Mouse (Mus musculus): ENCODE measurements around the gene Kif28. TPM values are rescaled to one million over a fixed set of nuclear protein-coding genes. Genes with fewer than 3 reads are reported as not detected.
"Not testable (repeated sequence)": the region's sequence is repeated elsewhere in the genome, so short reads cannot be mapped to it uniquely, and the experiment has no call there.

Kif28 gene
- polyA plus RNA-seq, 1 experiment from 2014 or later: not detected

DNA sequence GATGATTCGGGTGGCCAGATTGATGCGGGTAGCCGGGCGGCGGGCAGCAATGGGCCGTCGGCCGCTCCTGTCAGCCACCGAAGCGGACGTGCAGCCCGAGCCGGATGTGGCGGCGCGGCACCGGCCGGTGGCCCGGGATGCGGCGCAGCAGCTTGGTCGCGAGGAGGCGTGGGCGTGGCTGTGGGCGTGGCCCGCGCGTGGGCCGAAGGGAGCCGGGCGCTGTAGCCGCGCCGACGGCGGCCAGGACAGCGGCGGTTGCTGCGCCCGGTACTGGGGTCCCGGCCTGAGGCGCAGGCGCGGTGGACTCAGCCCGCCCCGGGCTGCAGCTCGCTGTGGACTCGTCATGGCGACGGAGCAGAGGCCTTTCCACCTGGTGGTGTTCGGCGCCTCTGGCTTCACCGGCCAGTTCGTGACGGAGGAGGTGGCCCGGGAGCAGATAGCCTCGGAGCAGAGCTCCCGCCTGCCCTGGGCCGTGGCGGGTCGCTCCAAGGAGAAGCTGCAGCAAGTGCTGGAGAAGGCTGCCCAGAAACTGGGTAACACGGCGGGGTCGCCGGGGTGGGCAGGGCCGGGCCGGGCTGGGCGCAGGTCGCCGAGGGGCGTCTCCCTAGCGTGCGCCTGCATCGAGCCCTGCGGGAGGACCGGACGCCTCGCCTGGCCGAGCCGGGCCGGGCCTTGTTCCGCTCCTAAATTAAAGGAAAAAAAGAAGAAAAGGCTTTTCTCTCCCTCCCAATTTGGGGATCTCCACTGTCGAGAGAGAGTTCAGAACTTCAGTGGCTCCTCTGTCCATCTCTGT, 76.9 kb downstream of the Kif28 start, which contains the start of gene Sccpdh:
Gene Sccpdh, plus strand, starts transcription at position 198 of the 793 bp plus-strand sequence.
- Histone ChIP-seq H3K27me3 (no peaks in the 10 kb centered on the region), H3K4me1 (peaks cover 13% of the 10 kb centered on the region), H3K36me3 (peaks cover 22% of the 10 kb centered on the region), H3K27ac (peak within 1 kb of the TSS; percentile 81), H3K4me3 (peak within 1 kb of the TSS; percentile 85), H3K4me2 (replicated peaks) (peak within 1 kb of the TSS; percentile 78), H3K9me3 (no peaks in the 10 kb centered on the region), H3K9ac (peak within 1 kb of the TSS; percentile 90)
- under 1% methylated on average over 80 of the region's 84 CpGs for WGBS
- peak; percentile 98 for ATAC-seq (ENCODE audit: low FRiP score, low read depth)

DNA sequence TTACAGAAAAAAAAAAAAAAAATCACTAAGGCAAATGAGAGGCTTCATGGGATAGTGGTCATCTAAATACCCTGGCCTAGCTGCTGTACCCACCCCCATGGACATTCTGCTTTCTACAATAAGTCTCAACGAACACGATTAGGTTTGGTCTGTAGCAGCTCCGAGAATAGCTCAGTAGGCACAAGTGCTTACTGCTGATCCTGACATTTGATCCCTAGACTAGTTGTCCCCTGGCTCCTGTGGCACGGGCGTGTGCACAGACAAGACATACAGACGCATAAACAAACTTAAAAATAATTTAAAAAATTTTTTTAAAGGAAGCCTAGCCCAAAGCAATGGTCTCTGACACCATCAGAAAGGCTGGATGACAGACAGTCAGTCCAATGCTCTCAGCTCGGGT, 77.6 kb downstream of the Kif28 start:
- H3K27ac ChIP-seq: peak overlapping the region; percentile 81
- peak overlapping the region; percentile 78 for H3K4me2 ChIP-seq (replicated peaks)
- H3K36me3 ChIP-seq: peaks cover 16% of the 10 kb centered on the region
- 0 out of 2 replicates have a peak, but pooled peaks have one; percentile 14 for ATAC-seq (ENCODE audit: low FRiP score, low read depth)
- no peaks in the 10 kb centered on the region for H3K27me3 ChIP-seq
- 3% methylated on average over 7 of the region's 7 CpGs for WGBS
- H3K9me3 ChIP-seq: no peaks in the 10 kb centered on the region
- H3K4me3 ChIP-seq: peak overlapping the region; percentile 85
- peak overlapping the region; percentile 90 for H3K9ac ChIP-seq
- H3K4me1 ChIP-seq: peaks cover 13% of the 10 kb centered on the region

DNA sequence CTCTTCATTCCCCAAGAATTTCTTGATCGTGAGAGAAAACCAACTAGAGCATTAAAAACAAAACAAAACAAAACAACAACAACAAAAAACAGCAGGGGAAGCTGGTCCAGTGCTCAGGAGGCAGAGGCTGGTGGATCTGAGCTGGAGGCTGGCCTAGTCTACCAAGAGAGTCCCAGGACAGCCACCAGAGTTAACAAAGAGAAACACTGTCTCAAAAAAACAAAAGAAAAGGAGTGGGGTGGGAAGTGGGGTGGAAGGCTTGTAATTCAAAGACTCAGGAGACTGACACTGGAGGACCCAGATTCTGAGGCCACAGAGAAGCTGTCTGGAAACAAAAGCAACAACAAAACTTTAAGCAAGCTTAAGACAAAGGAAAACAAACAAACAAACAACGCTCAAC, 78.1 kb downstream of the Kif28 start:
- WGBS: 79% methylated on average over 2 of the region's 2 CpGs
- no peaks in the 10 kb centered on the region for H3K27me3 ChIP-seq
- peak overlapping the region; percentile 85; the same call in 1 of the 2 replicates for H3K4me3 ChIP-seq
- H3K36me3 ChIP-seq: peaks cover 11% of the 10 kb centered on the region
- H3K27ac ChIP-seq: no peak overlapping the region
- H3K4me2 ChIP-seq (replicated peaks): peak overlapping the region; percentile 78; the same call in 1 of the 2 replicates
- no peaks in the 10 kb centered on the region for H3K9me3 ChIP-seq
- no peak for ATAC-seq (ENCODE audit: low FRiP score, low read depth)
- H3K4me1 ChIP-seq: peaks cover 13% of the 10 kb centered on the region
- H3K9ac ChIP-seq: no peak overlapping the region

DNA sequence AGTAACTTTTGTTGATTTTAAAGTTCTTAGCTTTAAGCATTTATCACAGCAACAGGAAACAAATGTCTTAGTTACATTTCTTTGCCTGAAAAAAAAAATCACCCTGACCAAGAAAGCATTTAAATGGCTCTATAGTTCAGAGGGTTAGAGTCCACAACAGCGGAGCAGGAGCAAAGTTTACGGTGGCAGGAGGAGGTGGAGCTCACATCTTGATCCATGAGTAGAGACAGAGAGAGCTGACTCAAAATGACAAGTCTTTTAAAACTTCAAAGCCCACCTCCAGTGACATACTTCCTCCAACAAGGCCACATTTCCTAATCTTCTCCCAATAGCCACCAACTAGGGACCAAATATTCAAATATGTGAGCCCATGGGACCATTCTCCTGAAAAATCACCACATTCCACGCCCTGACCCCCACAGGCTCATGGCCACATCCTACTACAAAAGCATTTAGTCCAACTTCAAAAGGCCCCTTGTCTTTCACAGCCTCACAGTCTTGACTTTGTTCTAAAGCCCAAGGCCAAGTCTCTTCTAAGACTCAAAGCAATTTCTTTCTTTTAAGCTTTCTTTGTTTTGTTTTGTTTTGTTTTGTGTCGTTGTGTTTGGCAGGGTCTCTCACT, 80.7 kb downstream of the Kif28 start:
- ATAC-seq (ENCODE audit: low FRiP score, low read depth): no peak
- Histone ChIP-seq H3K4me2 (replicated peaks) (no peak overlapping the region), H3K4me1 (peaks cover 7% of the 10 kb centered on the region), H3K4me3 (no peak overlapping the region), H3K27ac (no peak overlapping the region), H3K27me3 (no peaks in the 10 kb centered on the region), H3K9me3 (no peaks in the 10 kb centered on the region), H3K36me3 (no peaks in the 10 kb centered on the region), H3K9ac (no peak overlapping the region)
- WGBS: 73% methylated on average over 4 of the region's 4 CpGs

DNA sequence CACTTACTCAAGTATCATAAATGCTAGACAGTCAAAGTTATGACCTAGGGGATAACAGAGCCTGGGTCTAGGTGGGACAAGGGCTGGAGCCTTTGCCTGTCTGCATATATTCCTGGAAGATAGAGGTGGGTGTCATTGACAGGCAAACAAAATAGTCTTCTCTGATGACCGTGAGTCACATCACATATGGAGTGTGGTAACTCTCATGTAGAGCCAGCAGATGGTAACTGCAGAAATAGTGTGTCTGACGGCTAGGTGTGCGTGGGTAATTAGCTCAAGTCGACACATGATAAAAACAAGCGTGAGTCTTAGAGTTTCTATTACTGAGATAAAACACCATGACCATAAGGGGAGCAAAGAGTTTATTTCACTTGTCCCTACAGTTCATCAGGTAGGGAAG, 82.0 kb downstream of the Kif28 start:
- no peak for ATAC-seq (ENCODE audit: low FRiP score, low read depth)
- Histone ChIP-seq H3K4me2 (replicated peaks) (no peak overlapping the region), H3K4me1 (no peaks in the 10 kb centered on the region; the same call in 1 of the 2 replicates), H3K9me3 (no peaks in the 10 kb centered on the region), H3K27me3 (no peaks in the 10 kb centered on the region), H3K4me3 (no peak overlapping the region), H3K27ac (no peak overlapping the region), H3K9ac (no peak overlapping the region), H3K36me3 (no peaks in the 10 kb centered on the region)
- 85% methylated on average over 5 of the region's 5 CpGs for WGBS

DNA sequence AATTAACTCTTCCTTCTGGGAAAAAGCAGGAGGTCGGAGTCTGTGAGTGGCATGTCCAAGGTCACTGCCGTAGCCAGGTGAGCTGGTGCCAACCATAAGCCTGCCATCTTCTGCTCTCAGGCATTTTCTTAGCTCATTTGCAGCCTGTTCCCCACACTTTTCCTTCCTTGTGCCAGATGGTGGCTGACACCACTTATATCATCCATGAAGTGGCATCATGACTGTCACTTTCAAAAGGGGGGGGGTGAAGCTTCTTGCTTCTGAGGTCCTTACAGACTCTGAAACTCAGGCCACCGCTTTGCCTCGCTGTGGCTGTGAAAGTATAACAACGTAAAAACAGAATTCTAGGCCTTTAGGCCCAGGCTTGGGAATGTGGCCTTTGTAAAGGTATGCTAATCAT, 93.8 kb downstream of the Kif28 start:
- Histone ChIP-seq H3K9ac (no peak overlapping the region), H3K4me2 (replicated peaks) (no peak overlapping the region), H3K4me1 (no peaks in the 10 kb centered on the region), H3K27ac (no peak overlapping the region), H3K4me3 (no peak overlapping the region), H3K36me3 (no peaks in the 10 kb centered on the region), H3K9me3 (no peaks in the 10 kb centered on the region), H3K27me3 (no peaks in the 10 kb centered on the region)
- ATAC-seq (ENCODE audit: low FRiP score, low read depth): no peak
- WGBS: 81% methylated on average over 5 of the region's 5 CpGs

DNA sequence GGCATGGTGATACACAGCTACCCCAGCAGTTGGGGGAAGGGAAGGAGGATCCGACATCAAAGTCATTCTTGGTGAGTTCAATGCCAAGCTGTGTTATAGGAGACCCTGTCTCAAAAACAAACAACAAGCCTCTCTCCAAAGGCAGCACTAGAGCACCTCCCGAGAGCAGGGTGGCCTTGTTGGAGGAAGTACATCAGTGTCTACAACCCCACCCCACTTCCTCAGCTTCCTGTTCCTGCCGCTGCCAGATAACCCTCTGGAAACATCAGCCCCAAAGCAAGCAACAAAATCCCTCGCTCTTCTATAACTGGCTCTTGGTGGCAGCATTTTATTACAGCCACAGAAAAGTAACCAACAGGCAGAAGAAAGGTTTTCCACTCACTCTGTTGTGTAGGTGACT, 94.8 kb downstream of the Kif28 start:
- Histone ChIP-seq H3K27ac (no peak overlapping the region), H3K36me3 (no peaks in the 10 kb centered on the region), H3K9me3 (no peaks in the 10 kb centered on the region), H3K27me3 (no peaks in the 10 kb centered on the region), H3K4me1 (0 out of 2 replicates have a peak, but pooled peaks cover 5% of the 10 kb centered on the region), H3K4me2 (replicated peaks) (no peak overlapping the region), H3K4me3 (no peak overlapping the region), H3K9ac (no peak overlapping the region)
- 76% methylated on average over 4 of the region's 4 CpGs for WGBS
- ATAC-seq (ENCODE audit: low FRiP score, low read depth): no peak

DNA sequence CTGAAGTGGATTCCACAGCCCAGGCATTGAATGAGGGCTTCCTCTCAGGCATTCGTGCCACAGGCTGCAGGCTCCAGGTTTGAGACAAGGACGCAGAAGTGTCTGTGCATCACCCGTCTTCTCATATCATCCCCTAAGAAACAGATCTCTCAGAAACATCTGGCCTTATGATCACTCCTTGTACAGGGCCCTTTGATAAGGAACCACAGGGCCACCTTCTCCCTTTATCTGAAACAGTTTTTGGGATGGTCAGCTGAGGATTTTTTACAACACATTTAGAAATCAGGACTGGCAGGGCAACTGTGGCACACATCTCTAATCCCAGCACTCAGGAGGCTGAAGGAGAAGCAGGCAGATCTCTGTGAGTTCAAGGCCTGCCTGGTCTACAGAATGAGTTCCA, 95.7 kb downstream of the Kif28 start:
- no peak overlapping the region for H3K27ac ChIP-seq
- WGBS: 71% methylated on average over 3 of the region's 3 CpGs
- no peak overlapping the region for H3K9ac ChIP-seq
- ATAC-seq (ENCODE audit: low FRiP score, low read depth): no peak
- H3K4me2 ChIP-seq (replicated peaks): no peak overlapping the region
- no peaks in the 10 kb centered on the region for H3K36me3 ChIP-seq
- no peak overlapping the region for H3K4me3 ChIP-seq
- H3K9me3 ChIP-seq: no peaks in the 10 kb centered on the region
- H3K27me3 ChIP-seq: no peaks in the 10 kb centered on the region
- peaks cover 12% of the 10 kb centered on the region; the same call in 1 of the 2 replicates for H3K4me1 ChIP-seq

DNA sequence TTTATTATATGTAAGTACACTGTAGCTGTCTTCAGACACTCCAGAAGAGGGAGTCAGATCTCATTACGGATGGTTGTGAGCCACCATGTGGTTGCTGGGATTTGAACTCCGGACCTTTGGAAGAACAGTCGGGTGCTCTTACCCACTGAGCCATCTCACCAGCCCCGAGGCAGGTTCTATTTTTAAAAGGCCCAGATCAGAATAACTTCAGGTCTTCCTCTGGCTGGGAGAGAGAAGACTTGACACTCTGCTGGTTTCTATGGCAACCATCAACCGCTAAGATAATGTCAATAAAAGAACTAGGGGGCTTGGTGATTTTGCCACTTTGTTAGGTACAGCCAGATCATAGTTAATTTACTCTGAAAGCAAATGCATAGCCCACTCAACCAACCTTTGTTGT, 96.4 kb downstream of the Kif28 start:
- not testable (repeated sequence) for H3K9me3 ChIP-seq; H3K27ac ChIP-seq; ATAC-seq (ENCODE audit: low FRiP score, low read depth); H3K27me3 ChIP-seq; H3K4me2 ChIP-seq (replicated peaks); H3K9ac ChIP-seq; H3K4me3 ChIP-seq; H3K36me3 ChIP-seq
- WGBS: 87% methylated on average over 5 of the region's 5 CpGs
- peaks cover 16% of the 10 kb centered on the region; the same call in 1 of the 2 replicates for H3K4me1 ChIP-seq

DNA sequence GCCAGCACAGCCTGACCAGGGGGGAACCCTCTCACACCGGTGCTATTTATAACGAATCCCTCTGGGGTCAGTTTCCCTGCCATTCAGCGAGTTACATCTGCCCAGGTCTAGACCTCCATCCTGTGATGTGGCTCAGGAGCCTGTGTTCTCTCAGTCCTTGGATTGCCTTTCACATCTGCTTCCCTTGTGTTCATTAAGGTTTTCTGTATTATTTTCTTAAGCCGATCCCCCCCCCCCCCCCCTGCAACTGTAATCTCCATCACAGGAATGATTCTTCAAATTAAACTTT, 99.1 kb downstream of the Kif28 start:
- WGBS: 19% methylated on average over 4 of the region's 4 CpGs
- Histone ChIP-seq H3K9ac (no peak overlapping the region), H3K27me3 (no peaks in the 10 kb centered on the region), H3K4me3 (peak overlapping the region; percentile 32), H3K27ac (no peak overlapping the region), H3K9me3 (no peaks in the 10 kb centered on the region), H3K4me2 (replicated peaks) (peak overlapping the region; percentile 58), H3K36me3 (no peaks in the 10 kb centered on the region), H3K4me1 (peaks cover 16% of the 10 kb centered on the region; the same call in 1 of the 2 replicates)
- 0 out of 2 replicates have a peak, but pooled peaks have one; percentile 19 for ATAC-seq (ENCODE audit: low FRiP score, low read depth)
